Mouse (Mus musculus) megakaryocyte, embryonic 14.5 days (primary cell): ENCODE data around the gene Nfat5. TPM values are rescaled to one million over a fixed set of nuclear protein-coding genes. Genes with fewer than 3 reads are reported as not detected.

Source experiments
- H3K27me3 ChIP-seq: replicated peaks from 2 replicates; pipeline ENCODE3; 2012; ENCODE audit warnings: inconsistent platforms
- H3K36me3 ChIP-seq: replicated peaks from 2 replicates; pipeline ENCODE3; 2012; ENCODE audit warnings: low read length, inconsistent platforms, mixed read lengths
- H3K4me1 ChIP-seq: 2 replicates; pipeline ENCODE4 v1.6.1; 2012; ENCODE audit warnings: inconsistent platforms
- H3K4me3 ChIP-seq: replicated peaks from 2 replicates; pipeline ENCODE3; 2012; ENCODE audit warnings: moderate library complexity, mild to moderate bottlenecking, inconsistent platforms
- H3K9me3 ChIP-seq: 2 replicates; pipeline ENCODE4 v1.6.1; 2012; ENCODE audit warnings: inconsistent platforms
- FLI1 ChIP-seq: IDR thresholded peaks from 2 replicates; pipeline ENCODE4 v1.6.1; 2012; ENCODE audit warnings: low read length, inconsistent platforms, mixed read lengths
- GATA1 ChIP-seq: IDR thresholded peaks from 3 replicates; pipeline ENCODE4 v1.6.1; 2012; ENCODE audit warnings: mixed read lengths, low read length, inconsistent platforms, borderline replicate concordance
- polyA plus RNA-seq: library from polyadenylated mRNA; stranded (reverse); fragments of >175 nt; gene quantifications from 2 replicates; pipeline ENCODE4 v1.2.3, GENCODE M21; 2012; ENCODE audit warnings: low replicate concordance; ENCODE audit not compliant: insufficient read depth

Nfat5 gene
- polyA plus RNA-seq, 1 experiment: 0.41 TPM

- Histone ChIP-seq H3K4me3 (no peak overlapping the region), H3K36me3 (peaks cover 26% of the 10 kb centered on the region), H3K4me1 (peaks cover 49% of the 10 kb centered on the region)
Observed at GRCm38 (mm10) chr8:107390476-107391135, 97.3 kb downstream of the Nfat5 start.

GRCm38 (mm10) chr8:107391136-107391516 lies 97.9 kb downstream of the Nfat5 start:
- no peak for TF ChIP-seq FLI1
- no peak for TF ChIP-seq GATA1
- peaks cover 26% of the 10 kb centered on the region for H3K36me3 ChIP-seq
- no peaks in the 10 kb centered on the region for H3K27me3 ChIP-seq
- H3K4me1 ChIP-seq: peaks cover 47% of the 10 kb centered on the region
- no peaks in the 10 kb centered on the region for H3K9me3 ChIP-seq
- no peak overlapping the region for H3K4me3 ChIP-seq

More at GRCm38 (mm10) chr8:107390476-107391135, 97.3 kb downstream of the Nfat5 start:
- H3K9me3 ChIP-seq: no peaks in the 10 kb centered on the region
- no peaks in the 10 kb centered on the region for H3K27me3 ChIP-seq
- no peak for TF ChIP-seq FLI1
- TF ChIP-seq GATA1: no peak

DNA sequence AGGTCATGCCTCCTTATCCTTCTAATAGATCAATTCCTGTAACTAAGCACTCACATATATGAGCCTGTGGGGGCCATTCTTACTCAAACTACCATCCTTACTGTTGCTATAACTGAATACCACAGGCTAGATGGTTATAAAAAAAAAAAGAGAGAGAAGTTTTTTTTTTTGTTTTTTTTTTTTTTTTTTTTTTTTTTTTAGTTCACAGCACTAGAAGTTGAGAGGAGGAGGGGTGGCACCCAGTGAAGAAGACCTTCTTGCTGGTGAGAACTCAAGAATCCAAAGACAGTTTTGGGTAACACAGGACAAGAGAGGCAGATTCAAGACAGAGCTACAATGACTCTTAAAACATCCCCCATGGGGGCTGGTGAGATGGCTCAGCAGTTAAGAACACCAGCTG lies 102.1 kb downstream of the Nfat5 start:
- H3K9me3 ChIP-seq: no peaks in the 10 kb centered on the region

GRCm38 (mm10) chr8:107396106-107396670 lies 102.9 kb downstream of the Nfat5 start:
- Histone ChIP-seq H3K4me1 (peaks cover 49% of the 10 kb centered on the region), H3K9me3 (no peaks in the 10 kb centered on the region), H3K4me3 (no peak overlapping the region), H3K36me3 (peaks cover 6% of the 10 kb centered on the region), H3K27me3 (no peaks in the 10 kb centered on the region)
- TF ChIP-seq FLI1 (no peak), GATA1 (no peak)

More for the DNA sequence above, 102.1 kb downstream of the Nfat5 start:
- no peak for TF ChIP-seq GATA1
- TF ChIP-seq FLI1: no peak
- no peaks in the 10 kb centered on the region for H3K27me3 ChIP-seq
- peaks cover 50% of the 10 kb centered on the region for H3K4me1 ChIP-seq
- H3K36me3 ChIP-seq: peaks cover 7% of the 10 kb centered on the region
- H3K4me3 ChIP-seq: no peak overlapping the region

DNA sequence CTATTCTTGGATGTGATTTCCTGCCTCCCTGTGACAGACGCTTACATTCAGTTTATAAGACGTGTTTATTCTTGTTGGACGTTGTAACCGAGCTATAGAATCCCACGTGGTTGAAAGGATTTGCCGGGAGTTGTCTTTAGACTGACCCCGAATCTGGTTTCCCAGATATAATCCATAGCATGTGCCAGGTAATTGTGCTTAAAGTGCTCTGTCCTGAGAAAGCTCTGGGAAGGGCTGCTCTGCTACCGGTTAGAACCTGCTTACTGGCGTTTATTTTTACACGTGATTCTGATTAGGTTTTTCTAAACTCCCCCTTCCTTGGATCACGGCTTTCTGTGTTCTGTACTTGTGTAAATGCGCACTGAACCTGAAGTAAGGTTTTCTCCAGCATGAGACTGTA lies 104.4 kb downstream of the Nfat5 start:
- Histone ChIP-seq H3K9me3 (no peaks in the 10 kb centered on the region), H3K36me3 (peaks cover 2% of the 10 kb centered on the region), H3K27me3 (no peaks in the 10 kb centered on the region), H3K4me1 (peaks cover 56% of the 10 kb centered on the region), H3K4me3 (no peak overlapping the region)
- TF ChIP-seq GATA1 (no peak), FLI1 (no peak)

- no peak overlapping the region for H3K4me3 ChIP-seq
- H3K4me1 ChIP-seq: peaks cover 75% of the 10 kb centered on the region
- H3K27me3 ChIP-seq: no peaks in the 10 kb centered on the region
- H3K36me3 ChIP-seq: no peaks in the 10 kb centered on the region
- no peak for TF ChIP-seq GATA1
- no peaks in the 10 kb centered on the region for H3K9me3 ChIP-seq
Observed at GRCm38 (mm10) chr8:107399495-107399894, 106.2 kb downstream of the Nfat5 start.

DNA sequence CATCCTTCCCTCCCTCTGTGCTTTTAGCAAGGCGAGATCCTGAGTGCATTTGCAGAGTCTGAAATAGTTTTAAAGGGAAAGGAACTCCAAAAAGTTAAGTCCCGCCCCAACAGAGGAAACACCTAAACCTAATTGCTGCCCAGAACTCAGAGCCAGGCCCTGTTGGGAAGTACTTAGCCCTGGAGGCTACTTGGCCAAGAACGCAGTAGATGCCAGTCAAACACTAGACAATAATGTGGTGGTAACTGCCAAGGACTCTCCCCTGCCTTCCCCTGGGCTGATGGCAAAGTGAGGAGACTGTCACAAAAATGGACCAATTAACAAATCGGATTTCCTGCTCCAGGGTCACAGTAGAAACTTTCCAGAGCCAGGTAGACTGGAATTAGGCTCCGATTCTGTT lies 108.6 kb downstream of the Nfat5 start:
- Histone ChIP-seq H3K9me3 (no peaks in the 10 kb centered on the region), H3K4me1 (peaks cover 83% of the 10 kb centered on the region), H3K36me3 (peaks cover 2% of the 10 kb centered on the region), H3K4me3 (peak overlapping the region; percentile 62), H3K27me3 (no peaks in the 10 kb centered on the region)
- TF ChIP-seq FLI1: no peak
- TF ChIP-seq GATA1: no peak

GRCm38 (mm10) chr8:107403038-107403781 lies 109.9 kb downstream of the Nfat5 start, which contains the start of gene Nqo1:
Gene Nqo1 (minus strand): TSS chr8:107403206.
- no peak for TF ChIP-seq GATA1
- TF ChIP-seq FLI1: no peak
- Histone ChIP-seq H3K36me3 (peaks cover 15% of the 10 kb centered on the region), H3K27me3 (no peaks in the 10 kb centered on the region), H3K4me3 (peak within 1 kb of the TSS; percentile 89), H3K9me3 (no peaks in the 10 kb centered on the region), H3K4me1 (peaks cover 84% of the 10 kb centered on the region)

DNA sequence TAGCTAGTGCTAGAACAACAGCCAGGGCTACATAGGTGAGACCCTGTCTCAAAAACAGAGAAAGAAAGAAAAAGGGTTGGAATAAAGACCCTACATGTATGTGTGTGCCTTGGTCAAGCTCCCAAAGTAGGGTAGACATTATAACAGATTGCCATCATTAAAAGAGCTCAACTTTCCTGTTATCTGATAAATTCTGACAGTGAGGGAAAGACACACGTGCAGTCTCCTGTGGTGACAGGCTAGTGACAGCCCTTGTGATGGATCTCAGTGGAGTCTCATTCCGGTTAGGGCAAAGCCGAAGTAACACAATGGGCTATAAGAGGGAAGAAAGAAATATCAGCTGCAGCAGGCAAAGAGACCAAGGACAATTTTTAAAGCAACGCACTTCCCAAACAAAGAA lies 110.8 kb downstream of the Nfat5 start:
- no peak for TF ChIP-seq FLI1
- TF ChIP-seq GATA1: no peak
- Histone ChIP-seq H3K9me3 (no peaks in the 10 kb centered on the region), H3K4me1 (peaks cover 80% of the 10 kb centered on the region), H3K27me3 (no peaks in the 10 kb centered on the region), H3K36me3 (peaks cover 20% of the 10 kb centered on the region), H3K4me3 (peak overlapping the region; percentile 89)

- Histone ChIP-seq H3K9me3 (no peaks in the 10 kb centered on the region), H3K4me3 (no peak overlapping the region), H3K36me3 (peaks cover 37% of the 10 kb centered on the region), H3K27me3 (no peaks in the 10 kb centered on the region), H3K4me1 (peaks cover 70% of the 10 kb centered on the region)
- TF ChIP-seq FLI1: no peak
- TF ChIP-seq GATA1: no peak
Observed at GRCm38 (mm10) chr8:107405935-107406334, 112.7 kb downstream of the Nfat5 start.
